Mouse (Mus musculus) right cerebral cortex, postnatal 25 days (tissue): ENCODE measurements at regions not wholly inside any gene's neighbourhood (a gene's known extent, or its start where the extent isn't known, plus 50 kb on each side); places are given as distances from the start of the nearest gene placed in this dataset.

ENCODE experiments used
- DNase-seq: peaks from one replicate; pipeline ENCODE4 v3.0.0; 2022

DNA sequence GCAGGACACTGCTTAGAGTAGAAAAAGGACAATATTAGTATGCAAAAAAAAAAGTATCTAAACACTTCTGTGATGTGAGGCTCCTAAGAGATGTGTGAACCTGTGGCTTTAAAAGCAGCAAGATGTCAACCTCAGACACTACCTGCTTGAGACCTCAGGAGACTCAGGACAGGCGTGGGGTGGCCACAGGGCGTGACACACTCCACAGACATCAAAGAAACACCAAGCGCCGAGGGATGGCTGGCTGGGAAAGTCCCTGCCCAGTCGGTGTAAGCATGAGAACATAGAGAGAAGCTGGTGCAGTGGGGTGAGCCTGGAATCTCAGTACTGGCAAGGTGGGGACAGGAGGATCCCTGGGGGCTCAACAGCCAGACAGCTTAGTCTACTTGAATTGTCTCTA is 72.0 kb upstream of the Sulf2 start:
- DNase-seq, result no peak

GRCm38 (mm10) chr2:166226929-166227328 is 71.5 kb upstream of the Sulf2 start:
- DNase-seq, result no peak

DNA sequence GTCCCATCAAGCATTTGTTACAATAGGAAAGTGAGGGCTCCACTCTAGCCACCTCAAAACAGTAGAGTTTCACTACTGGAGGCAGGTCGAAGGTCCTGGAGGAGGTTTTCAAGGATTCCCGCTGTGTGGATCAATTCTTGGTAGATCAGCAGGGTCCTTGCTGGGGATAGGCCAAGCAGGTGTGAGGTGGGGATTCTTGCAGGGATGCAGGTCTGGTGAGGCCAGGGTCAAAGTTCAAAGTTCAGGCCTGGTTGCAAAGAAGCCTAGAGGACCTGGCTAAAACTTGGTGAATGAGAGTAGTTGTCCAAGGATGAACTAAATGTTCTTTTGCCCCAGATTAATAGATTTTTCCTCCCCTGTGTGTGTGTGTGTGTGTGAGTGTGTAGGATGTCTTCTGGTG is 70.9 kb upstream of the Sulf2 start:
- no peak for DNase-seq

DNA sequence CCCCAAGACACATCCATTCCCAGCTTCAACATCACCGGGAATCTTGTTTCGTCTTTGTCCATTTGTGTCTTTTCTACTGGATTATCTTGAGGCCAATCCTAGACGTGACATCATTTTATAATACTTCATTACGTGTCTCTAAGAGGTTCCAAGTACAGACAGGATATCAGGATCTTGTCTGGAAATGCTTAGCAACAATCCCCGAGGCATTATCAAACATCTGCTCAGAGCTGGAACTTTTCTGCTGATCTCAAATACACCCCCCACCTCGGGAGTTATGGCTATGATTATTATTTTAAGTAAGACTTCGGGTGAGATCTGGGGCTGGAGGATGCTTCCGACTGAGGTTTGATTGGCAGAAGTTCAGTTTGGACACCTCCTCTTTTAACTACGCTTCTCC is 69.9 kb upstream of the Sulf2 start:
- no peak for DNase-seq

DNA sequence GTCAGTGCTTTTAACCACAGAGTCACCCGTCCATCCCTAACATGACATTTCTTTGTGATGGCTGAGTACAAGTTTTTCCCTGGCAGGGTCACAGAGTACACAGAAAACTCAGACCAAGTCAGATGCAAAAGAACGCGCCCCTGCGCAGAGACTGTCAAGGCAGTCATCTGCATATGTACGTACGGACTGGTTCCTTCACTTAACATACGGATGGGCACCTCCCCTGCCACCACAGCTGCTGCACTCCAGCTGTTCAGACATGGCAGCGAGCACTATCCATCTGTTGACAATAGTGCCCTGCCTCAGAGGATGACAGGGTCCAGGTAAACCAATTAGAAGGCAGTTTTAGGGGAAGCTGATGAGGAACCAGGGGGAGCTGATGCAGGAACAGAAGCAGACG is 63.3 kb upstream of the Sulf2 start:
- no peak for DNase-seq

- no peak for DNase-seq
These were observed 61.0 kb upstream of the Sulf2 start for GRCm38 (mm10) chr2:166216512-166216865.

- peak; percentile 10 for DNase-seq
These were observed 60.4 kb upstream of the Sulf2 start for GRCm38 (mm10) chr2:166215610-166216511.

- no peak for DNase-seq
These were observed 59.7 kb upstream of the Sulf2 start for GRCm38 (mm10) chr2:166215191-166215590.

DNA sequence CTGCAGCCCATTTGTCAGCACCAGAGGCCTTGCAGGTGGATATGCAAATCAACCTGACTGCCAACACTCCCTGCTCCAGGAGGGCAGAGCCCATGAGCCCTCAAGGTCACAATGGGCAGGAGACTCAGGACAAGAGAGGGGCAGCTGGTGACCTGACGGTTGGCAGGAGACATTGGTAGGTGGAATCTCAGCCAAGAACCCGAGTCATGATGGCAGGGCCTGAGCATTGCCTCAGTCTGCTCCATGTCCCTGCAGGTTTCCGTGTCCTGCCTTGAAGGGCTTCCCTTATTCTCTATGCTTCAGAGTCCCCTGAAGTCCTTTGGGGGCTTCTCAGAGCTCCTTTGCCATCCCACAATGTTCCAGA is 51.7 kb upstream of the Sulf2 start:
- DNase-seq, result no peak

DNA sequence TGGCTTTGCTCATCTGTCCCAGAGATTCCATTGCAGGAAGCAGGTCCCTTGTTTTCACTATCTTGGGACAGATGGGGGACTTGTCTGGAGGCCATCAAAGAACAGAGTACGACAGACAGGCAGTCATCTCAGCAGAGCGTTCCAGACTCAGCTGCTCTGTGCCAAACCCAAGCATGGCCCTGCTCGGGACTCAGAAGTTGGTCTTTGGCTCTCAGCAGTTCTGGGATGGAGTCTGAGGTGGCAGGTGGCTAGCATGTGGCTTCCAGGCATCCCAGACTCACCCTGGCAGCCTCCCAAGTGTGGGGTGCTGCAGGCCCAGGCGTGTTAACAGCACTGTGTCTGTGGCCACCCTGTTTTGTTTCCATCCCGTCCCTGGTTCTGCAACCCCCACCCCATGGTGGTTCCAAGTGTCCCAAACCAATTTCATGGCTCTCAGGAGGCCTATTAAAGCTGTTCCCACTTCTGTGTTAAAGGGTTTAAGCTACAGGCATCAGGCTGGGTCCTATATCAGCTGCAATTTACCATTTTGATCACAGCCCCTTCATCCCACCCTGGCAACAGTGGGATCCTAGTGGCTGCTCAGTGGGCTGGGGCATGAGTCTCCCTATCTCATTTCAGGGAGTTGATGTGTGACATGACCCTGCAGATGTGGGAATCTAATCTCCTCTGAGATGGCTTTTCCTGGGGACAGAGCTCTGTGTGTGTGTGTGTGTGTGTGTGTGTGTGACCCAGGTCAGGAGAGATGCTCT is 51.1 kb upstream of the Sulf2 start:
- DNase-seq, result no peak
